Mouse (Mus musculus) liver (tissue): ENCODE measurements around the gene Arhgap29.

Source experiments
- DNase-seq: peaks from one replicate; pipeline ENCODE4 v3.0.0-alpha.2; 2020; ENCODE audit warnings: mixed read lengths

The Arhgap29 gene

GRCm38 (mm10) chr3:121952041-121952591 lies at the start of gene Arhgap29:
Arhgap29 (plus strand) TSS chr3:121952541.
- no peak for DNase-seq

GRCm38 (mm10) chr3:121902729-121903128 lies 49.6 kb upstream of the Arhgap29 start:
- DNase-seq, result no peak

GRCm38 (mm10) chr3:121903286-121903685 lies 49.1 kb upstream of the Arhgap29 start:
- no peak for DNase-seq

- DNase-seq, result no peak
These were observed 48.6 kb upstream of the Arhgap29 start for GRCm38 (mm10) chr3:121903695-121904094.

- DNase-seq, result no peak
These were observed 47.9 kb upstream of the Arhgap29 start for GRCm38 (mm10) chr3:121904476-121904875.

- DNase-seq, result peak; percentile 20
These were observed 45.7 kb upstream of the Arhgap29 start for GRCm38 (mm10) chr3:121906623-121907022.

- no peak for DNase-seq
These were observed 43.2 kb upstream of the Arhgap29 start for GRCm38 (mm10) chr3:121909155-121909554.

GRCm38 (mm10) chr3:121913476-121913875 lies 38.9 kb upstream of the Arhgap29 start:
- DNase-seq, result no peak

- DNase-seq, result no peak
These were observed 37.7 kb upstream of the Arhgap29 start for GRCm38 (mm10) chr3:121914459-121915185.

- no peak for DNase-seq
These were observed 37.1 kb upstream of the Arhgap29 start for GRCm38 (mm10) chr3:121915191-121915590.

GRCm38 (mm10) chr3:121916802-121917532 lies 35.4 kb upstream of the Arhgap29 start:
- peak; percentile 60 for DNase-seq

- no peak for DNase-seq
These were observed 34.7 kb upstream of the Arhgap29 start for GRCm38 (mm10) chr3:121917658-121918057.

GRCm38 (mm10) chr3:121919961-121920360 lies 32.4 kb upstream of the Arhgap29 start:
- DNase-seq, result no peak

GRCm38 (mm10) chr3:121920769-121921168 lies 31.6 kb upstream of the Arhgap29 start:
- no peak for DNase-seq

- no peak for DNase-seq
These were observed 27.4 kb upstream of the Arhgap29 start for GRCm38 (mm10) chr3:121924768-121925486.

GRCm38 (mm10) chr3:121927601-121928000 lies 24.7 kb upstream of the Arhgap29 start:
- DNase-seq, result no peak

GRCm38 (mm10) chr3:121932815-121933214 lies 19.5 kb upstream of the Arhgap29 start:
- DNase-seq, result no peak

- no peak for DNase-seq
These were observed 16.1 kb upstream of the Arhgap29 start for GRCm38 (mm10) chr3:121936241-121936640.

GRCm38 (mm10) chr3:121937036-121937435 lies 15.3 kb upstream of the Arhgap29 start:
- no peak for DNase-seq

GRCm38 (mm10) chr3:121939658-121940057 lies 12.7 kb upstream of the Arhgap29 start:
- no peak for DNase-seq

- DNase-seq, result no peak
These were observed 12.0 kb upstream of the Arhgap29 start for GRCm38 (mm10) chr3:121940094-121940889.

GRCm38 (mm10) chr3:121941204-121941745 lies 11.1 kb upstream of the Arhgap29 start:
- no peak for DNase-seq
